Mouse (Mus musculus): ENCODE measurements around the gene Clec4g. TPM values are rescaled to one million over a fixed set of nuclear protein-coding genes. Genes with fewer than 3 reads are reported as not detected.

The Clec4g gene
- polyA plus RNA-seq, 1 experiment from 2014 or later, result 0.35 TPM

Other genes starting within 250 kb of the Clec4g start
- not detected in 2 replicates for gene Tex45, start 249.8 kb downstream of the Clec4g start, polyA plus RNA-seq (2015; fragmentation: Nextera tagmentation; extraction: Ambion mirVana)
- 34.5 and 38.6 TPM in 2 replicates for gene Zfp358, start 227.5 kb downstream of the Clec4g start, polyA plus RNA-seq (2015; fragmentation: Nextera tagmentation; extraction: Ambion mirVana)
- gene Mcoln1, start 220.2 kb downstream of the Clec4g start, polyA plus RNA-seq (2015; fragmentation: Nextera tagmentation; extraction: Ambion mirVana), result 47.7 and 48.5 TPM in 2 replicates
- gene Pnpla6, start 205.3 kb downstream of the Clec4g start, polyA plus RNA-seq (2015; fragmentation: Nextera tagmentation; extraction: Ambion mirVana), result 27.9 and 35.5 TPM in 2 replicates
- 1.8 and 2.7 TPM in 2 replicates for gene C330021F23Rik, start 152.7 kb downstream of the Clec4g start, polyA plus RNA-seq (2015; fragmentation: Nextera tagmentation; extraction: Ambion mirVana)
- 16.7 and 17.2 TPM in 2 replicates for gene Camsap3, start 133.4 kb downstream of the Clec4g start, polyA plus RNA-seq (2015; fragmentation: Nextera tagmentation; extraction: Ambion mirVana)
- gene Xab2, start 99.3 kb downstream of the Clec4g start, polyA plus RNA-seq (2015; fragmentation: Nextera tagmentation; extraction: Ambion mirVana), result 48.9 and 49.2 TPM in 2 replicates
- 85.1 and 98.6 TPM in 2 replicates for gene Pet100, start 99.1 kb downstream of the Clec4g start, polyA plus RNA-seq (2015; fragmentation: Nextera tagmentation; extraction: Ambion mirVana)
- 0.17 TPM in 1 of 2 replicates, not detected in the other for gene Pcp2, start 95.1 kb downstream of the Clec4g start, polyA plus RNA-seq (2015; fragmentation: Nextera tagmentation; extraction: Ambion mirVana)
- gene Stxbp2, start 89.7 kb downstream of the Clec4g start, polyA plus RNA-seq (2015; fragmentation: Nextera tagmentation; extraction: Ambion mirVana), result 105 and 118 TPM in 2 replicates
- 0.15 TPM in 1 of 2 replicates, not detected in the other for gene Retn, start 64.9 kb downstream of the Clec4g start, polyA plus RNA-seq (2015; fragmentation: Nextera tagmentation; extraction: Ambion mirVana)
- 2.9 and 3.2 TPM in 2 replicates for gene Mcemp1, start 54.9 kb downstream of the Clec4g start, polyA plus RNA-seq (2015; fragmentation: Nextera tagmentation; extraction: Ambion mirVana)
- gene Fcor, start 48.3 kb downstream of the Clec4g start, polyA plus RNA-seq (2015; fragmentation: Nextera tagmentation; extraction: Ambion mirVana), result 10.3 and 11.3 TPM in 2 replicates
- 35.0 and 36.3 TPM in 2 replicates for gene Trappc5, start 44.4 kb downstream of the Clec4g start, polyA plus RNA-seq (2015; fragmentation: Nextera tagmentation; extraction: Ambion mirVana)
- gene Fcer2a, start 26.5 kb downstream of the Clec4g start, polyA plus RNA-seq (2015; fragmentation: Nextera tagmentation; extraction: Ambion mirVana), result 0.17 and 0.22 TPM in 2 replicates
- 0.21 and 0.35 TPM in 2 replicates for gene Cd209a, start 28.3 kb upstream of the Clec4g start, polyA plus RNA-seq (2015; fragmentation: Nextera tagmentation; extraction: Ambion mirVana)
- 0.06 TPM in 1 of 2 replicates, not detected in the other for gene Cd209e, start 133.7 kb upstream of the Clec4g start, polyA plus RNA-seq (2015; fragmentation: Nextera tagmentation; extraction: Ambion mirVana)
- gene Cd209d, start 157.9 kb upstream of the Clec4g start, polyA plus RNA-seq (2015; fragmentation: Nextera tagmentation; extraction: Ambion mirVana), result not detected in 2 replicates
- 0.17 TPM in 1 of 2 replicates, not detected in the other for gene Cd209b, start 206.2 kb upstream of the Clec4g start, polyA plus RNA-seq (2015; fragmentation: Nextera tagmentation; extraction: Ambion mirVana)
- 0.30 and 0.45 TPM in 2 replicates for gene Cd209c, start 234.1 kb upstream of the Clec4g start, polyA plus RNA-seq (2015; fragmentation: Nextera tagmentation; extraction: Ambion mirVana)

Measured in stomach, embryonic 15.5 days (tissue).